32 mouse cellular contexts compared by ENCODE assay signal in the genomic region with DNA sequence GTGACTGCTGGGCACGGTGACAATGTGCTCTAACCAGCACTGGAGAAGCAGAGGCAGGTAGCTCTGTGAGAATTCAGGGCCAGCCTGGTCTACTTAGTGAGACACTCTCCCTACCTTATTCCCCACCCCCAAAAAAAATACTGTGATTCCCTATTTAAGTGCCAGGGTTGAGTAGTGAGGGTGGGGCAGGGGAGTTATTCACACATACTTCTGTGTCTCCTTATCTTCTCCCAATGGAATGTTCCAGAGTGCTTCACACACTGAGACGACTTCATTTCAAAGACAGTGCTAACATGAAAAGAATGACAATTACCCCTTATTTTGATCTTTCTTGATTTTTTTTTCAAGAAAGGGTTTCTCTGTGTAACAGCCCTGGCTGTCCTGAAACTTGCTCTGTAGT. TPM values are rescaled to one million over a fixed set of nuclear protein-coding genes. Genes with fewer than 3 reads are reported as not detected.
"Had no signal": no experiment of that assay in that cellular context is flagged by ENCODE, and none has a peak within 500 bp of the region (broad histone marks: within the 10 kb centered on the region; RNA-seq: fewer than 3 reads in every experiment).

No protein-coding gene starts in this region.

- H3K4me1 ChIP-seq: liver, embryonic 12.5 days; liver, embryonic 13.5 days; liver, embryonic 15.5 days; lung, embryonic 15.5 days; midbrain, embryonic 10.5 days; midbrain, embryonic 12.5 days; midbrain, embryonic 13.5 days; midbrain, embryonic 15.5 days; neural tube, embryonic 12.5 days had no signal

- H3K4me2 ChIP-seq: limb, embryonic 12.5 days; limb, embryonic 13.5 days; limb, embryonic 15.5 days; liver, embryonic 11.5 days; liver, embryonic 12.5 days; liver, embryonic 13.5 days; liver, embryonic 15.5 days; lung, embryonic 14.5 days; lung, embryonic 15.5 days; midbrain, embryonic 11.5 days; midbrain, embryonic 12.5 days; midbrain, embryonic 13.5 days; midbrain, embryonic 15.5 days; neural tube, embryonic 12.5 days had no signal

- DNase-seq: left cerebral cortex, postnatal 4 days; liver; liver, embryonic 13.5 days; liver, postnatal 0 days; lung, adult 18-20 months; lung, adult 2 months; lung, postnatal 14 days; lung, postnatal 4 days; midbrain, embryonic 14.5 days had no signal

- H3K27me3 ChIP-seq: limb, embryonic 15.5 days; liver, embryonic 15.5 days; lung, embryonic 15.5 days; midbrain, embryonic 12.5 days; midbrain, embryonic 13.5 days; midbrain, embryonic 15.5 days; neural tube, embryonic 12.5 days had no signal

- H3K9ac ChIP-seq: limb, embryonic 12.5 days; limb, embryonic 13.5 days; limb, embryonic 15.5 days; liver, embryonic 12.5 days; liver, embryonic 13.5 days; liver, embryonic 14.5 days; liver, embryonic 15.5 days; liver, postnatal 0 days; lung, embryonic 14.5 days; lung, embryonic 15.5 days; midbrain, embryonic 12.5 days; midbrain, embryonic 13.5 days; midbrain, embryonic 15.5 days; neural tube, embryonic 12.5 days had no signal

- H3K9me3 ChIP-seq: limb, embryonic 10.5 days; limb, embryonic 12.5 days; limb, embryonic 13.5 days; limb, embryonic 15.5 days; liver, embryonic 12.5 days; liver, embryonic 13.5 days; liver, embryonic 15.5 days; lung, embryonic 15.5 days; megakaryocyte, embryonic 14.5 days; midbrain, embryonic 10.5 days; midbrain, embryonic 12.5 days; midbrain, embryonic 13.5 days; midbrain, embryonic 15.5 days; neural tube, embryonic 12.5 days had no signal

- H3K36me3 ChIP-seq: limb, embryonic 10.5 days; limb, embryonic 12.5 days; limb, embryonic 13.5 days; limb, embryonic 15.5 days; liver, embryonic 12.5 days; liver, embryonic 13.5 days; liver, embryonic 15.5 days; lung, embryonic 15.5 days; midbrain, embryonic 10.5 days; midbrain, embryonic 12.5 days; midbrain, embryonic 13.5 days; midbrain, embryonic 15.5 days; neural tube, embryonic 12.5 days had no signal

- H3K27ac ChIP-seq: left cerebral cortex, adult 2 months; limb, embryonic 10.5 days; limb, embryonic 12.5 days; limb, embryonic 13.5 days; limb, embryonic 15.5 days; liver, embryonic 12.5 days; liver, embryonic 13.5 days; liver, embryonic 14.5 days; liver, embryonic 15.5 days; lung, embryonic 15.5 days; macrophage; midbrain, embryonic 10.5 days; midbrain, embryonic 12.5 days; midbrain, embryonic 13.5 days; midbrain, embryonic 15.5 days; neural tube, embryonic 12.5 days had no signal

- ATAC-seq: liver, embryonic 12.5 days; liver, postnatal 0 days; midbrain, embryonic 13.5 days; midbrain, embryonic 15.5 days; midbrain, embryonic 16.5 days had no signal

- H3K4me3 ChIP-seq: left cerebral cortex, adult 2 months; limb, embryonic 10.5 days; limb, embryonic 12.5 days; limb, embryonic 13.5 days; limb, embryonic 15.5 days; liver, embryonic 12.5 days; liver, embryonic 13.5 days; liver, embryonic 15.5 days; lung, embryonic 15.5 days; megakaryocyte, embryonic 14.5 days; midbrain, embryonic 10.5 days; midbrain, embryonic 12.5 days; midbrain, embryonic 13.5 days; midbrain, embryonic 15.5 days; myocyte; neural tube, embryonic 12.5 days had no signal

RNA-seq across cellular contexts. Expression of a gene that starts 40.9 kb away (rescaled TPM):
- polyA plus RNA-seq: liver, adult 2 months; liver, embryonic 11.5 days; liver, embryonic 12.5 days; liver, embryonic 13.5 days; liver, embryonic 15.5 days; liver, embryonic 16.5 days; liver, postnatal 0 days; lung, embryonic 14.5 days; macrophage; myocyte had no signal
